Mouse (Mus musculus): ENCODE data around the gene Sdk1.

Gene Sdk1

GRCm38 (mm10) chr5:142127779-142128178 lies 886.5 kb downstream of the Sdk1 start:
- no peak for DNase-seq (ENCODE audit: low spot score)

- no peak for DNase-seq (ENCODE audit: low spot score)
These were observed 886.9 kb downstream of the Sdk1 start for GRCm38 (mm10) chr5:142128181-142128611.

- DNase-seq (ENCODE audit: low spot score) = no peak
These were observed 888.7 kb downstream of the Sdk1 start for GRCm38 (mm10) chr5:142130004-142130403.

- no peak for DNase-seq (ENCODE audit: low spot score)
These were observed 898.7 kb downstream of the Sdk1 start for GRCm38 (mm10) chr5:142139978-142140377.

- no peak for DNase-seq (ENCODE audit: low spot score)
These were observed 908.3 kb downstream of the Sdk1 start for GRCm38 (mm10) chr5:142149594-142149993.

- DNase-seq (ENCODE audit: low spot score) = no peak
These were observed 909.5 kb downstream of the Sdk1 start for GRCm38 (mm10) chr5:142150756-142151155.

- no peak for DNase-seq (ENCODE audit: low spot score)
These were observed 915.9 kb downstream of the Sdk1 start for GRCm38 (mm10) chr5:142156868-142157852.

GRCm38 (mm10) chr5:142163483-142163882 lies 922.2 kb downstream of the Sdk1 start:
- DNase-seq (ENCODE audit: low spot score) = no peak

GRCm38 (mm10) chr5:142173636-142174035 lies 932.3 kb downstream of the Sdk1 start:
- DNase-seq (ENCODE audit: low spot score) = no peak

GRCm38 (mm10) chr5:142178164-142178563 lies 936.9 kb downstream of the Sdk1 start:
- DNase-seq (ENCODE audit: low spot score) = no peak

- no peak for DNase-seq (ENCODE audit: low spot score)
These were observed 938.0 kb downstream of the Sdk1 start for GRCm38 (mm10) chr5:142179304-142179703.

GRCm38 (mm10) chr5:142181862-142182261 lies 940.6 kb downstream of the Sdk1 start:
- DNase-seq (ENCODE audit: low spot score) = no peak

- no peak for DNase-seq (ENCODE audit: low spot score)
These were observed 947.5 kb downstream of the Sdk1 start for GRCm38 (mm10) chr5:142188765-142189164.

- no peak for DNase-seq (ENCODE audit: low spot score)
These were observed 968.6 kb downstream of the Sdk1 start for GRCm38 (mm10) chr5:142209911-142210310.

- no peak for DNase-seq (ENCODE audit: low spot score)
These were observed 971.0 kb downstream of the Sdk1 start for GRCm38 (mm10) chr5:142212252-142212651.

GRCm38 (mm10) chr5:142215981-142216380 lies 974.7 kb downstream of the Sdk1 start:
- no peak for DNase-seq (ENCODE audit: low spot score)

- no peak for DNase-seq (ENCODE audit: low spot score)
These were observed 979.7 kb downstream of the Sdk1 start for GRCm38 (mm10) chr5:142220851-142221503.

- DNase-seq (ENCODE audit: low spot score) = no peak
These were observed 987.9 kb downstream of the Sdk1 start for GRCm38 (mm10) chr5:142228957-142229810.

GRCm38 (mm10) chr5:142229811-142230205 lies 988.5 kb downstream of the Sdk1 start:
- no peak for DNase-seq (ENCODE audit: low spot score)

- DNase-seq (ENCODE audit: low spot score) = no peak
These were observed 999.0 kb downstream of the Sdk1 start for GRCm38 (mm10) chr5:142240288-142240687.

- DNase-seq (ENCODE audit: low spot score) = no peak
These were observed 1001.3 kb downstream of the Sdk1 start for GRCm38 (mm10) chr5:142242597-142242996.

GRCm38 (mm10) chr5:142243069-142243468 lies 1001.8 kb downstream of the Sdk1 start:
- no peak for DNase-seq (ENCODE audit: low spot score)

Data from lung, postnatal 25 days (tissue).